Comparison of ENCODE assay signal across 15 mouse cellular contexts in the genomic region with DNA sequence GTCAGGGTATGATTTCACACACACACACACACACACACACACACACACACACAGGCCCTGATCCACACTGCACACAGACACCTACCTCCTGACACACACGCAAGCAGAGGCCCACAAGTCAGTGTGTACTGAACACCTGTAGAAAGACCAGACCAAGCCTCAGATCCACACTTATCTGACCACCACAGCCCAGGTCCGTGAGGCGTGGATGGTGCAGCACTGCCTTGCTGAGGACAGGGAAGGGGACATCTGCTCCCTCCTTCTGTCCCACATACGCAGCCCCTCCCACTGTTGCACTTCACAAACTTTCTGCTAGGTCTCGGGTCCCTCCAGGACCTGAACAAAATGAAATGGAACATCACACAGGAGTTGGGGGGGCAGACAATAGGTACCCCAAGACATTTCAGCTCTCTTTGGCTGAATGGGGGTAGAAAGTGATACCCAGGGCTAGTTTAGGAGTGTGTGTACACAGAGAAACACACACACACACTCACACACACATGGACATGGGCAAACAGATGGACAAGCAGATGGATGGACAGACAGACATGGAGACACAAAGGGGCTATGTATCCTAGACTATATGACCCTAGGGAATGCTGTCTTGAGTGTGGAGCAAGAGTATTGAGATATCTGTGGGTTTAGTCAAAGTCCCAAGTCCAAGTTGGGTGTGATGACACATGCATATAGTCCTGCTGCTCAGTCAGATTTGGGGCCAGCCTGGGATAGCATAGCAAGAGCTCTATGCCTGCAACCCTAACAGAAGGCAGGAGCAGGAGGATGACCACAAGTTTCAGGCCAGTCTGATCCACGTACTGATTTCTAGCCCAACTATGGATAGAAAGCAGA. TPM values are rescaled to one million over a fixed set of nuclear protein-coding genes. Genes with fewer than 3 reads are reported as not detected.
DNase-seq lines count a peak whose midpoint lies in the region; ATAC-seq and TF ChIP-seq lines count a peak whose summit lies in the region.
"Had no signal": no experiment of that assay in that cellular context is flagged by ENCODE, and none has a peak within 500 bp of the region (broad histone marks: within the 10 kb centered on the region; RNA-seq: fewer than 3 reads in every experiment).

No protein-coding gene starts in this region.

- no peaks in the 10 kb centered on the region; the same call in 1 of the 2 replicates for H3K27me3 ChIP-seq in forebrain, embryonic 14.5 days (replicated peaks; ENCODE audit: control insufficient read depth, insufficient read depth, low read length)
- peaks cover 100% of the 10 kb centered on the region for H3K27me3 ChIP-seq in forebrain, embryonic 10.5 days (ENCODE audit: poor library complexity, severe bottlenecking)
- no peaks in the 10 kb centered on the region for H3K27me3 ChIP-seq in forebrain, embryonic 16.5 days (replicated peaks; ENCODE audit: control insufficient read depth, insufficient read depth, low read length)
- H3K27me3 ChIP-seq in liver, embryonic 15.5 days = peaks cover 10% of the 10 kb centered on the region; the same call in 1 of the 2 replicates
- H3K27me3 ChIP-seq: heart, embryonic 15.5 days had no signal

- H3K4me3 ChIP-seq in forebrain, embryonic 14.5 days (ENCODE audit: low read depth, low read length) = no peak overlapping the region
- H3K4me3 ChIP-seq in forebrain, embryonic 10.5 days = no peak overlapping the region
- H3K4me3 ChIP-seq in layer of hippocampus, adult 2 months = no peak overlapping the region
- no peak overlapping the region for H3K4me3 ChIP-seq in forebrain, embryonic 16.5 days (replicated peaks; ENCODE audit: low read length)
- H3K4me3 ChIP-seq in liver, embryonic 15.5 days (replicated peaks) = no peak overlapping the region
- H3K4me3 ChIP-seq: heart, embryonic 15.5 days; midbrain, embryonic 15.5 days had no signal

- no peak for ATAC-seq in forebrain, embryonic 14.5 days
- ATAC-seq in forebrain, embryonic 16.5 days = peak; percentile 14; the same call in 1 of the 2 replicates
- 0 out of 2 replicates have a peak, but pooled peaks have one; percentile 18 for ATAC-seq in liver, embryonic 15.5 days (ENCODE audit: insufficient read depth)
- ATAC-seq: midbrain, embryonic 15.5 days had no signal

- no peak overlapping the region; the same call in 1 of the 2 replicates for H3K9ac ChIP-seq in forebrain, embryonic 14.5 days (ENCODE audit: low read length)
- H3K9ac ChIP-seq in forebrain, embryonic 16.5 days (replicated peaks; ENCODE audit: low read depth, low read length) = no peak overlapping the region
- no peak overlapping the region for H3K9ac ChIP-seq in liver, embryonic 15.5 days

- H3K4me1 ChIP-seq in forebrain, embryonic 14.5 days (ENCODE audit: control insufficient read depth, insufficient read depth, low read length) = peaks cover 9% of the 10 kb centered on the region; the same call in 1 of the 2 replicates
- peaks cover 40% of the 10 kb centered on the region for H3K4me1 ChIP-seq in forebrain, embryonic 10.5 days
- peaks cover 53% of the 10 kb centered on the region for H3K4me1 ChIP-seq in forebrain, embryonic 16.5 days (replicated peaks; ENCODE audit: control insufficient read depth, insufficient read depth, low read length)
- peaks cover 16% of the 10 kb centered on the region for H3K4me1 ChIP-seq in liver, embryonic 15.5 days (replicated peaks)

- no peak overlapping the region for H3K4me2 ChIP-seq in forebrain, embryonic 14.5 days (ENCODE audit: low read length)
- no peak overlapping the region for H3K4me2 ChIP-seq in forebrain, embryonic 16.5 days (ENCODE audit: low read length)
- no peak overlapping the region for H3K4me2 ChIP-seq in liver, embryonic 15.5 days
- H3K4me2 ChIP-seq: heart, embryonic 15.5 days; midbrain, embryonic 15.5 days had no signal

- WGBS in forebrain, embryonic 14.5 days = 78% methylated on average over 6 of the region's 6 CpGs
- WGBS in forebrain, embryonic 10.5 days = 70% methylated on average over 6 of the region's 6 CpGs
- 70% methylated on average over 6 of the region's 6 CpGs for WGBS in forebrain, embryonic 16.5 days
- 50% methylated on average over 6 of the region's 6 CpGs for WGBS in liver, embryonic 15.5 days (ENCODE audit: insufficient replicate concordance)

- no peaks in the 10 kb centered on the region for H3K9me3 ChIP-seq in forebrain, embryonic 14.5 days (replicated peaks; ENCODE audit: control insufficient read depth, low read length)
- H3K9me3 ChIP-seq in forebrain, embryonic 10.5 days = no peaks in the 10 kb centered on the region
- no peaks in the 10 kb centered on the region for H3K9me3 ChIP-seq in forebrain, embryonic 16.5 days (ENCODE audit: control insufficient read depth, low read length)
- H3K9me3 ChIP-seq in liver, embryonic 15.5 days (replicated peaks) = no peaks in the 10 kb centered on the region
- H3K9me3 ChIP-seq: heart, embryonic 15.5 days; midbrain, embryonic 15.5 days had no signal

- no peak for DNase-seq in forebrain, embryonic 14.5 days (ENCODE audit: low spot score)
- DNase-seq in forebrain, embryonic 10.5 days (ENCODE audit: extremely low spot score, low spot score) = no peak
- DNase-seq in layer of hippocampus, adult 2 months (ENCODE audit: low spot score in 2 of 2) = no peak
- no peak for DNase-seq in layer of hippocampus, adult 18-20 months (ENCODE audit: low spot score in 2 of 2)
- DNase-seq in cerebellum, postnatal 25 days = no peak
- DNase-seq: B cell, adult 2 months; cerebellum, adult 8-10 months; lung, adult 18-20 months; thymus, postnatal 14 days had no signal

- H3K36me3 ChIP-seq in forebrain, embryonic 14.5 days (ENCODE audit: control insufficient read depth, insufficient read depth, low read length) = peaks cover 36% of the 10 kb centered on the region
- no peaks in the 10 kb centered on the region for H3K36me3 ChIP-seq in forebrain, embryonic 10.5 days (replicated peaks)
- H3K36me3 ChIP-seq in forebrain, embryonic 16.5 days (ENCODE audit: control insufficient read depth, insufficient read depth) = no peaks in the 10 kb centered on the region
- H3K36me3 ChIP-seq in liver, embryonic 15.5 days (replicated peaks) = no peaks in the 10 kb centered on the region
- H3K36me3 ChIP-seq: midbrain, embryonic 15.5 days had no signal

- TF ChIP-seq CTCF in layer of hippocampus, adult 2 months (conservative IDR thresholded peaks at IDR 0.05) = no peak

- peak overlapping the region; percentile 23; the same call in 1 of the 2 replicates for H3K27ac ChIP-seq in forebrain, embryonic 14.5 days (ENCODE audit: low read depth, low read length)
- no peak overlapping the region for H3K27ac ChIP-seq in forebrain, embryonic 10.5 days
- peak overlapping the region; percentile 61; the same call in 1 of the 2 replicates for H3K27ac ChIP-seq in layer of hippocampus, adult 2 months
- H3K27ac ChIP-seq in forebrain, embryonic 16.5 days (ENCODE audit: low read length) = peak overlapping the region; percentile 4
- no peak overlapping the region for H3K27ac ChIP-seq in liver, embryonic 15.5 days (replicated peaks)
- H3K27ac ChIP-seq: macrophage; midbrain, embryonic 15.5 days; stomach, postnatal 0 days had no signal

RNA-seq across cellular contexts. Expression of a gene that starts 30.2 kb away (rescaled TPM):
- polyA plus RNA-seq in forebrain, embryonic 14.5 days (2014; fragmentation: Nextera tagmentation; extraction: Ambion mirVana) = 1.5 and 1.7 TPM in 2 replicates
- 1.3 and 2.1 TPM in 2 replicates for polyA plus RNA-seq in forebrain, embryonic 10.5 days (2016; fragmentation: Nextera tagmentation; extraction: Ambion mirVana)
- under 1 TPM in 1 of 2 experiments, not detected in 1; 0.54 TPM for total RNA-seq in layer of hippocampus, adult 2 months (2021)
- total RNA-seq in layer of hippocampus, adult 18-20 months (2021) = not detected
- polyA plus RNA-seq in forebrain, embryonic 16.5 days (2015; fragmentation: Nextera tagmentation; extraction: Ambion mirVana) = 2.0 and 2.2 TPM in 2 replicates
- polyA plus RNA-seq in liver, embryonic 15.5 days (2015; fragmentation: Nextera tagmentation; extraction: Ambion mirVana) = 8.1 and 8.7 TPM in 2 replicates
- polyA plus RNA-seq: macrophage had no signal

RNA-seq across cellular contexts. Expression of a gene that starts 47.2 kb away (rescaled TPM):
- 237 and 318 TPM in 2 replicates for polyA plus RNA-seq in forebrain, embryonic 14.5 days (2014; fragmentation: Nextera tagmentation; extraction: Ambion mirVana)
- polyA plus RNA-seq in forebrain, embryonic 10.5 days (2016; fragmentation: Nextera tagmentation; extraction: Ambion mirVana) = 0.46 and 1.8 TPM in 2 replicates
- 100 to 1,000 TPM; 408 to 482 TPM for total RNA-seq in layer of hippocampus, adult 2 months (2021)
- 100 to 1,000 TPM; 379 to 429 TPM for total RNA-seq in layer of hippocampus, adult 18-20 months (2021)
- 440 and 546 TPM in 2 replicates for polyA plus RNA-seq in forebrain, embryonic 16.5 days (2015; fragmentation: Nextera tagmentation; extraction: Ambion mirVana)
- polyA plus RNA-seq in liver, embryonic 15.5 days (2015; fragmentation: Nextera tagmentation; extraction: Ambion mirVana) = 2.1 and 2.8 TPM in 2 replicates

RNA-seq across cellular contexts. Expression of a gene that starts 51.7 kb away (rescaled TPM):
- 2.9 and 3.8 TPM in 2 replicates for polyA plus RNA-seq in forebrain, embryonic 14.5 days (2014; fragmentation: Nextera tagmentation; extraction: Ambion mirVana)
- 4.9 and 5.8 TPM in 2 replicates for polyA plus RNA-seq in forebrain, embryonic 10.5 days (2016; fragmentation: Nextera tagmentation; extraction: Ambion mirVana)
- total RNA-seq in layer of hippocampus, adult 2 months (2021) = 1 to 10 TPM; 2.3 to 2.6 TPM
- total RNA-seq in layer of hippocampus, adult 18-20 months (2021) = 1 to 10 TPM; 2.0 to 2.2 TPM
- 2.6 and 2.9 TPM in 2 replicates for polyA plus RNA-seq in forebrain, embryonic 16.5 days (2015; fragmentation: Nextera tagmentation; extraction: Ambion mirVana)
- polyA plus RNA-seq in liver, embryonic 15.5 days (2015; fragmentation: Nextera tagmentation; extraction: Ambion mirVana) = 55.3 and 58.3 TPM in 2 replicates

Comparison
In these comparisons a context has a peak if more than half of its experiments do, and no peak if none do; other contexts are left out.
1. H3K27ac ChIP-seq: peak in forebrain, embryonic 14.5 days (single experiment), layer of hippocampus, adult 2 months (single experiment) and forebrain, embryonic 16.5 days (single experiment); none in forebrain, embryonic 10.5 days (single experiment) and liver, embryonic 15.5 days (single experiment).
2. RNA of a gene that starts 47.2 kb away (polyA plus RNA-seq): 440 to 546 TPM in forebrain, embryonic 16.5 days and 237 to 318 TPM in forebrain, embryonic 14.5 days; 2.1 to 2.8 TPM in liver, embryonic 15.5 days and 0.46 to 1.8 TPM in forebrain, embryonic 10.5 days; every median in the first group is over 10 times any median in the second.